Mouse (Mus musculus) hindlimb bud, embryonic 11.5 days (tissue): ENCODE measurements around the gene Nrp2.

Experiments
- DNase-seq: peaks from one replicate; pipeline ENCODE4 v3.0.0-alpha.2; 2012; ENCODE audit warnings: low read depth, low spot score; ENCODE audit errors: extremely low spot score

Nrp2 gene

GRCm38 (mm10) chr1:62850990-62851940 is 148.2 kb downstream of the Nrp2 start:
- no peak for DNase-seq

GRCm38 (mm10) chr1:62853362-62853761 is 150.3 kb downstream of the Nrp2 start:
- no peak for DNase-seq

GRCm38 (mm10) chr1:62853996-62854395 is 150.9 kb downstream of the Nrp2 start:
- no peak for DNase-seq

GRCm38 (mm10) chr1:62859098-62859497 is 156.0 kb downstream of the Nrp2 start:
- DNase-seq = no peak

GRCm38 (mm10) chr1:62859556-62860300 is 156.6 kb downstream of the Nrp2 start:
- DNase-seq = no peak

GRCm38 (mm10) chr1:62860327-62860726 is 157.2 kb downstream of the Nrp2 start:
- no peak for DNase-seq

- DNase-seq = no peak
Measured at GRCm38 (mm10) chr1:62860788-62861187, 157.7 kb downstream of the Nrp2 start.
